Mouse (Mus musculus) heart, adult 18-20 months (tissue): ENCODE data around the gene Ankrd22. TPM values are rescaled to one million over a fixed set of nuclear protein-coding genes. Genes with fewer than 3 reads are reported as not detected.

Experiments used
- DNase-seq, 2 experiments: peaks; one replicate each; pipeline ENCODE4 v3.0.0; 2021 to 2022; ENCODE audit warnings: mixed read lengths in 1 of 2
- total RNA-seq, 2 experiments: library from RNA; stranded (reverse); gene quantifications; 2 replicates each; pipeline ENCODE4 v1.2.3; 2021

The Ankrd22 gene
- total RNA-seq, 2 experiments from 2014 or later = not detected

- DNase-seq = no peak
These were observed 14.5 kb upstream of the Ankrd22 start for GRCm38 (mm10) chr19:34180316-34180715.

- no peak for DNase-seq
These were observed 13.3 kb upstream of the Ankrd22 start for GRCm38 (mm10) chr19:34179136-34179535.

DNA sequence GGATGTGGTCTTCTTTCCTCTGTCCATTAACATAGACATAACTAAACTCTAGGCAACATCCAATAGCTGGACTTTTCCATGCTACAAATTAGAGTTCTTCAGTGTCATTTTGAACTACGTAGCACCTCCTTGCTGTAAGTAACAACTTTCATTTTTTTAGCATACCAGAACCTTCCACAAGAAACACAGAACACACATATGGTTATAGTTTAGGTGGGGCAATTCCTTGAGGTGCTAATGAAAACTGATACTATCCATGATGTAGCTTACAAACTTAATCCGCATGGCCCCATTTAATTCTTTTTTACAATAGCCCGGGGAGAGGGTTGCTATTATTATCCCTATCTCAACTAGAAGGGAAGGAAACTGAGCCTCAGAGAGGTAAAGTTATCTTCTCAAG lies 8.2 kb upstream of the Ankrd22 start:
- no peak for DNase-seq

DNA sequence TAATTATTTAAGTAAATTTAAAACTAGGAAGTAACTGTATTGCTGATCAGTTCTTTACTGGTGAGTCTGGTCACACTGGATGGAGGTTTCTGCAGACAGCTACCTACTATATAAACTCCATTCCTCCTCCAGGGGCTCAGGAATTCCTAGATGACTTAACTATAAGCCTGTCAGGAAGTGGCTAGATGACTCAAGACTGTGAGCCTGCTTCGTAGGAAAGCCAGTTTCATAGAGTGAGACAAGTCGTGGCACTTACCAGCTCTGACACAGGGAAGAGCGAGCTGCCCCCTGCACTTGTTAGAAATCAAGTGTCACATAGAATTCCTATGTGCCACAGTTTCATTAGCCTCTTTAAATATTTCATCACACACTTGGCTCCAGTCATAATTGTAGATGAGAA lies 5.3 kb upstream of the Ankrd22 start:
- no peak for DNase-seq

GRCm38 (mm10) chr19:34169121-34169520 lies 3.3 kb upstream of the Ankrd22 start:
- no peak for DNase-seq

DNA sequence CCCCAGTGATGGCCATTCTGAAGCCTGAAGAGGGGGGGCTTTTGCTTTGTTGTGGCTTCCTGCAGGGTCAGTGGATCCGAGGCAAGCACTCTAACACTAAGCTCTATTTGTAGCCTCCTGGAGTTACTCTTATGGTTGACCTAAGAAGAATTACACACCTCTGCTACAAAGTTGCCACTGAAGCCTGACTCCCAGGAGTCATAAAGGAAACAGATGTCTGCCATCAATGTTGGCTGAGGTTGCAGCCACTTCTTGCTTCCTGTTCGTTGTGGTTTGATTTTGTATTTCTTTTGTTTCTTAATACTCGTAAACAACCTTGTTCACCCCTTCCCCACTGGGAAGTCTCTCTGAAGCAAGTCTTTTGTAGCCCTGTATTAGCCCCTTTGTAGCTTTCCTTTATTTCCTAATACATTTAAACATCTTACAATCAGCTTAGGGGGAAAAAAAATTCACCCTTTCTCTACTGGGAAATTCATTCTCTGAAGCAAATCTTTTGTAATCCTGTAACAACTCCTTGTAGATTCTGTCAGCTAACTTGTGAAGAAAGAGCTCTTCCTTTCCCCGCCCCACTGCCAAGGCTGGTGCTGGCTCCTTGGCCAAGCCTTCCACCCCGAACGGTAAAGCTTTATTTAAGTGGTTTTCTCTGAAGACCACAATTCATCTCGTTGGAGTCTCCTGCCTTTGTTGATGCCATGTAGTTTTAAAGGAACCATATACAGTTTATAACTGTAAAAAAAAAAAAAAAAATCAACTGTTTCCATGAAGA lies 2.2 kb upstream of the Ankrd22 start:
- no peak for DNase-seq

GRCm38 (mm10) chr19:34166386-34166785 lies 533 bp upstream of the Ankrd22 start:
- no peak for DNase-seq

DNA sequence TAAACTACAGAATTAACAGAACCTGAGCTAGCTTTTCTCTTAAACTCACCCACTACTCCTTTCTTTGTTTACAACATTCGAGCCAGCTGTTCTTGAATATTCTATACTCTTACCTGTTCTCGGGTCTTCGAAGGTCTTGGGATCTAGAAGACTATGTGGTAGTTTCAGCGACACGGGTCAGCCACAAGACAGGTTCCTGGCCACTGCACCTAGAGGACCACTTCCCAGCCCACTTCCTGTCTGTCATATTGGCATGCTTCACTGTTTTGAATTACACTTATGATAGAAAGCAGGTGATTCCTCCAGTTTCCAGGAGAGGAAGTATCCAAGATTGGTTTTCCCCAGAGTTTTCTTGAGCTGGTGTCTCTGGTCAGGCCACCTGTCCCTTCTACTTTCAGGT lies 3.2 kb downstream of the Ankrd22 start:
- DNase-seq = no peak

- DNase-seq = no peak
These were observed 12.3 kb downstream of the Ankrd22 start for GRCm38 (mm10) chr19:34153263-34154144.

DNA sequence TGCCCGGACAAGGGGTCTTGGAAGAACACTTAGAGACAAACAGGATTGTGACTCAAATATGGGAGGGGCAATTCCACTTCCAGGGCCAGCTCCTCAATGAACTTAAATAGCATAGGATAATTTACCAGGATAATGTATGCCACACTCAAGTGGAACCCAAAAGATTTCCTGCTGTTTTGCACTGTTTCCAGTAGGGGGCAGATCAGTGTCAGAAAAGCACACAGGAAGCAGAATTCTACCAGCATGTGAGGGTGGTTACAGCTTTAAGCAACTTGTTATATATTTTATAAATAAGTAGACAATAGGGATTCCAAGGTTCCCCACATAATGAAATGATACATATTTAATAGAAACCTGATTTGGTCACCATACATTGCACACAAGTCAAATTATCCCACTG lies 13.9 kb downstream of the Ankrd22 start:
- DNase-seq = peak; percentile 25 to 35

- peak in 1 of 2 experiments; percentile 8 for DNase-seq
These were observed 17.4 kb downstream of the Ankrd22 start for GRCm38 (mm10) chr19:34148421-34148820.

DNA sequence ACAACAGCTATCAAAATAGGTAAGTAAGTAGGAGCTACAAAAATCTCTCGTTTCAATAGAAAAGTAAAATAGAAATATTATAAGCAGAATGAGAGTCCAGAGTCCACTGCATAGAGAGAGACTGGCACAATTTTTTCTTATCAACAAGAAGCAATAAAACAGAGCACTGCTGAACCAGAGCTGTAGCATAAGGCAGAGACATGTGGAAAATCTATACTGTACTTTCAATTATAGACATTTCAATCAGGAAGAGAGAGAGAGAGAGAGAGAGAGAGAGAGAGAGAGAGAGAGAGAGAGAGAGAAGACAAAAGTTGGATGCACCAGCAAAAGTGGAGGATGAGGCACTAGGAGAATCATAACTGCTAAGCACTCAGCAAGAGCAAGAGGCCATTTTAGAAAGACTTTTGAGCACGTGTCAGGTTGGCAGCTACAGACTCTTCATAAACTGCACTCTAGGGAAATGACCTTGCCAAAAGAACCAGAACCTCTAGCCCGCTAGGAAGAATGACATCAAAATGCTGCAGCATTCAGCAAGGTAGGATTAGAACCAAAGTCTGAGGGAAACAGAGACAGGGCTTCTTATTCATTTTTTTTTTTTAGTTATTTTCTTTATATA lies 26.3 kb downstream of the Ankrd22 start:
- no peak for DNase-seq

GRCm38 (mm10) chr19:34138720-34139430 lies 27.0 kb downstream of the Ankrd22 start:
- DNase-seq = no peak

DNA sequence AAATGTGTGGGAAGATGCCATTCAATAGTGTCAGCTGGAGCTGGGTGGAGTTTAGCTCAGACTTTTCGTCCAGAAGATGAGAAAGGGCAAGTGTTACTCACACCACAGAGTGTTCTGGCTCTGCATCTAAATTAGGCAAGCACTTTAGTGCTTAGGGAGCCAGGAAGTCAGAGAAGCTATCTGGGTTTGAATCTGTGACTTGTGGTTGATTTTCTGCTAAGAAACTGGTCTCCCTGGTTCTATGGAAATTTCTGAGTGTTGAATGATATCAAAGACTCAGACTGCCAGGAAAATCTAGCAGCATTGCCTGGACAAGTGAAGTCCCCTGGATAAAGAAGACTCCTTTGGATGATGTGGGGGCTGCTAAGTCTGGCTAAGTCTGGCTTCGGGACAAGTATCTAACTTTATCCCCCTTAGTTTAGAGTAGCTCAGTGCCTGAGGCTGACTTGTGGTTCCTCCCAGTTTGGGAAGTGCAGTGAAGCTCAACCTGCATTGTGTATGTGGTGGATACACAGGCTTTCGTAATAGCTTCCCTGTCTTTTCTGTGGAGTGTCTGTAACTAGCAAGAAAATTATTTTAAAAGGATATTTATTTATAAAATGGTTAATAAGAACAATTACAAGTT lies 45.6 kb downstream of the Ankrd22 start:
- DNase-seq = no peak

GRCm38 (mm10) chr19:34119653-34120052 lies 46.2 kb downstream of the Ankrd22 start:
- DNase-seq = no peak

GRCm38 (mm10) chr19:34119102-34119501 lies 46.8 kb downstream of the Ankrd22 start:
- DNase-seq = no peak

DNA sequence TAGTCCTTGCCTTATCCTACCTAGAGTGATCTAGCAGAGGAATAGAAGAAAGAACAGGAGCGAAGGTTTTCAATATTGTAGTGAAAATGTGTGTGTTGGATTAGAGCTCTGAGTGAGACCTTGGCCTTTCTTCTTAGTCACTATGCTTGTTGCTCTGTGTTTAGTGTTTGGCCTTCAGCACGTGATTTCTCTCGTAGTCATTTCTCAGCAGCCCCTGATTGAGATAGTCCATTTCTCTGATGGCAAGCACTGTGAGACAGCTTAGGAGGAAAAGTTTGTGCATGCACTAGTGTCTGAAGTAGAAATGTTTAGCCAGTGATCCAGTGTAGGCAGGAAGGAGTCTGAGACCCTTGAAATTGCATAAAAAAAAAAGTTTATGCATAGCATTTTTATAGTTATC lies 61.0 kb downstream of the Ankrd22 start:
- no peak for DNase-seq

GRCm38 (mm10) chr19:34101888-34102287 lies 64.0 kb downstream of the Ankrd22 start:
- DNase-seq = no peak

DNA sequence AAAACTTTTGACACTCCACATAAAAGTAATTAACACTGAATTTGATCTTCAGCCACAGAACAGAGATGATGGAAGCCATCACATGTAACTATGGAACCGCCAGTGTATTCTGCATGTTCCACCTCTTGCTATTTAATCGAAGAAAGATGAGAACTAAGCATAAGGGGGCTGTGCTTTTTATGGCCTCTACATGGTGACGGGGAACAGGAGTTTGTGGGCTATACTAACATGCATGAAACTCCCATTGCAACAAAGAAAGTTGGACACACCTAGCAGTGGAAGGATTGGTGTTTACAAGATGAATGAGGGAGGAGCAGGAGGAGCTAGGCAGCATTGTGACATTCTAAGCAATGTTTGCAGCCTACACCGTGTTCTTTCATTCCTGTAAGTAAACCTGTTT lies 65.2 kb downstream of the Ankrd22 start, which contains the start of gene Lipm:
TSS of gene Lipm (plus strand) at position 301 of the 400 bp plus-strand sequence.
- DNase-seq = no peak

GRCm38 (mm10) chr19:34096228-34096627 lies 69.6 kb downstream of the Ankrd22 start:
- no peak for DNase-seq

- no peak for DNase-seq
These were observed 70.5 kb downstream of the Ankrd22 start for GRCm38 (mm10) chr19:34095381-34095780.
